Mouse (Mus musculus) lung, postnatal 0 days (tissue): ENCODE data around the gene Eif4g3.

Experiments used
- CTCF ChIP-seq: IDR thresholded peaks from 2 replicates; pipeline ENCODE4 v1.5.1; 2016; ENCODE audit warnings: antibody characterized with exemption, mild to moderate bottlenecking
- EP300 ChIP-seq: IDR thresholded peaks from 2 replicates; pipeline ENCODE4 v1.6.1; 2016; ENCODE audit warnings: antibody characterized with exemption, mild to moderate bottlenecking, control low read depth

- no peak for TF ChIP-seq CTCF
- no peak for TF ChIP-seq EP300
Observed at GRCm38 (mm10) chr4:138068598-138068997, 75.8 kb downstream of the Eif4g3 start.
